Mouse (Mus musculus): ENCODE data around the gene Xylt2. TPM values are rescaled to one million over a fixed set of nuclear protein-coding genes. Genes with fewer than 3 reads are reported as not detected.
"Not testable (repeated sequence)": the region's sequence is repeated elsewhere in the genome, so short reads cannot be mapped to it uniquely, and the experiment has no call there.

The Xylt2 gene
- total RNA-seq, 2 experiments from 2014 or later: 21.8 to 25.7 TPM

GRCm38 (mm10) chr11:94681640-94682039 is 4.3 kb upstream of the Xylt2 start:
- intact Hi-C loops (cut with DNase I): no loop called here
- DNase-seq (ENCODE audit: extremely low spot score in 1 of 2, low spot score in 2 of 2): no peak

GRCm38 (mm10) chr11:94680639-94681038 is 3.3 kb upstream of the Xylt2 start:
- intact Hi-C loops (cut with DNase I): no loop called here
- no peak for DNase-seq (ENCODE audit: extremely low spot score in 1 of 2, low spot score in 2 of 2)

GRCm38 (mm10) chr11:94677607-94678145 is 361 bp upstream of the Xylt2 start:
- DNase-seq (ENCODE audit: extremely low spot score in 1 of 2, low spot score in 2 of 2): no peak
- intact Hi-C loops (cut with DNase I): no loop called here

GRCm38 (mm10) chr11:94676308-94676707 is 1.0 kb downstream of the Xylt2 start:
- intact Hi-C loops (cut with DNase I): no loop called here
- DNase-seq (ENCODE audit: extremely low spot score in 1 of 2, low spot score in 2 of 2): no peak

GRCm38 (mm10) chr11:94675446-94675845 is 1.9 kb downstream of the Xylt2 start:
- intact Hi-C loops (cut with DNase I): no loop called here
- no peak for DNase-seq (ENCODE audit: extremely low spot score in 1 of 2, low spot score in 2 of 2)

- DNase-seq (ENCODE audit: extremely low spot score in 1 of 2, low spot score in 2 of 2): no peak
- intact Hi-C loops (cut with DNase I): no loop called here
Observed at GRCm38 (mm10) chr11:94674984-94675383, 2.3 kb downstream of the Xylt2 start.

- DNase-seq (ENCODE audit: extremely low spot score in 1 of 2, low spot score in 2 of 2): no peak
- intact Hi-C loops (cut with DNase I): no loop called here
Observed at GRCm38 (mm10) chr11:94665281-94665680, 12.0 kb downstream of the Xylt2 start.

- intact Hi-C loops (cut with DNase I): no loop called here
- DNase-seq (ENCODE audit: extremely low spot score in 1 of 2, low spot score in 2 of 2): no peak
Observed at GRCm38 (mm10) chr11:94661344-94661743, 16.0 kb downstream of the Xylt2 start.

GRCm38 (mm10) chr11:94653663-94654436 is 23.5 kb downstream of the Xylt2 start, which contains the start of the genes Mrpl27 and Eme1:
Gene Mrpl27 (plus strand): TSS chr11:94653767.
Gene Eme1 (minus strand): TSS chr11:94653964.
- intact Hi-C loops (cut with DNase I): no loop called here
- peak; percentile 79 to 88 for DNase-seq (ENCODE audit: extremely low spot score in 1 of 2, low spot score in 2 of 2)

- intact Hi-C loops (cut with DNase I): no loop called here
- DNase-seq (ENCODE audit: extremely low spot score in 1 of 2, low spot score in 2 of 2): no peak
Observed at GRCm38 (mm10) chr11:94652973-94653372, 24.3 kb downstream of the Xylt2 start.

GRCm38 (mm10) chr11:94651241-94651640 is 26.1 kb downstream of the Xylt2 start:
- DNase-seq (ENCODE audit: extremely low spot score in 1 of 2, low spot score in 2 of 2); intact Hi-C loops (cut with DNase I): not testable (repeated sequence)

- intact Hi-C loops (cut with DNase I): no loop called here
- DNase-seq (ENCODE audit: extremely low spot score in 1 of 2, low spot score in 2 of 2): no peak
Observed at GRCm38 (mm10) chr11:94646457-94646856, 30.9 kb downstream of the Xylt2 start.

GRCm38 (mm10) chr11:94644461-94645219 is 32.7 kb downstream of the Xylt2 start:
- intact Hi-C loops (cut with DNase I): no loop called here
- DNase-seq (ENCODE audit: extremely low spot score in 1 of 2, low spot score in 2 of 2): no peak

- DNase-seq (ENCODE audit: extremely low spot score in 1 of 2, low spot score in 2 of 2): no peak
- intact Hi-C loops (cut with DNase I): no loop called here
Observed at GRCm38 (mm10) chr11:94634431-94634830, 42.9 kb downstream of the Xylt2 start.

GRCm38 (mm10) chr11:94632988-94633387 is 44.3 kb downstream of the Xylt2 start:
- intact Hi-C loops (cut with DNase I): no loop called here
- no peak for DNase-seq (ENCODE audit: extremely low spot score in 1 of 2, low spot score in 2 of 2)

GRCm38 (mm10) chr11:94631969-94632368 is 45.3 kb downstream of the Xylt2 start:
- DNase-seq (ENCODE audit: extremely low spot score in 1 of 2, low spot score in 2 of 2): no peak
- intact Hi-C loops (cut with DNase I): no loop called here

- DNase-seq (ENCODE audit: extremely low spot score in 1 of 2, low spot score in 2 of 2): peak; percentile 13 to 57
- intact Hi-C loops (cut with DNase I): no loop called here
Observed at GRCm38 (mm10) chr11:94630199-94631011, 46.9 kb downstream of the Xylt2 start.

GRCm38 (mm10) chr11:94629884-94630198 is 47.5 kb downstream of the Xylt2 start:
- intact Hi-C loops (cut with DNase I): no loop called here
- no peak for DNase-seq (ENCODE audit: extremely low spot score in 1 of 2, low spot score in 2 of 2)

GRCm38 (mm10) chr11:94629199-94629883 is 48.0 kb downstream of the Xylt2 start, which contains the start of gene Lrrc59:
Gene Lrrc59 (plus strand): TSS chr11:94629767.
- intact Hi-C loops (cut with DNase I): no loop called here
- DNase-seq (ENCODE audit: extremely low spot score in 1 of 2, low spot score in 2 of 2): peak; percentile 92 to 96

All from left cerebral cortex, postnatal 10 days (tissue).